Mouse (Mus musculus) urinary bladder, postnatal 36 days (tissue): ENCODE measurements around the gene Crybb2.
A peak's percentile ranks its signal among the peaks of the same experiment; 100 is the strongest.

Experiments used
- DNase-seq, 2 experiments: peaks; one replicate each; pipeline ENCODE4 v3.0.0; 2022; ENCODE audit warnings: low spot score in 2 of 2, mixed read lengths in 1 of 2

Gene Crybb2

DNA sequence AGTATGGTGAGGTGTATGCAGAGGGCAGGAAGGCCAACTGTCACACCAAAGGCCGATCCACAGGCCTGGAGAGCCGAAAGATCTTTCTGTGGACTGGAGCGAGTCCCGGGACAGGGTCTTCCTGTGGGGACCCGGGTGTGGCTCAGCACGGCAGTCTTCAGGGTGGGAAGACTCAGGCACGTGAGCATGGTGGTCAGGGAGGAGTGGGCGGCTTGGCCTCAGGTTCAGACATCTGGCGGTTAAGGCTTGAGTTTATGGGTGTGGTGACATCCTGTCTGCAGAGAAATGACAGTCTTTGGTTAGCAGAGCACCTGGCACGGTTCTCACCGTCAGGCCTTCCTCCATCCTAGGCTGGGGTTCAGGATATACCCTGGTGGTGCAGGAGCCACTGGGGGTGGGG lies 20.8 kb upstream of the Crybb2 start:
- DNase-seq = no peak

DNA sequence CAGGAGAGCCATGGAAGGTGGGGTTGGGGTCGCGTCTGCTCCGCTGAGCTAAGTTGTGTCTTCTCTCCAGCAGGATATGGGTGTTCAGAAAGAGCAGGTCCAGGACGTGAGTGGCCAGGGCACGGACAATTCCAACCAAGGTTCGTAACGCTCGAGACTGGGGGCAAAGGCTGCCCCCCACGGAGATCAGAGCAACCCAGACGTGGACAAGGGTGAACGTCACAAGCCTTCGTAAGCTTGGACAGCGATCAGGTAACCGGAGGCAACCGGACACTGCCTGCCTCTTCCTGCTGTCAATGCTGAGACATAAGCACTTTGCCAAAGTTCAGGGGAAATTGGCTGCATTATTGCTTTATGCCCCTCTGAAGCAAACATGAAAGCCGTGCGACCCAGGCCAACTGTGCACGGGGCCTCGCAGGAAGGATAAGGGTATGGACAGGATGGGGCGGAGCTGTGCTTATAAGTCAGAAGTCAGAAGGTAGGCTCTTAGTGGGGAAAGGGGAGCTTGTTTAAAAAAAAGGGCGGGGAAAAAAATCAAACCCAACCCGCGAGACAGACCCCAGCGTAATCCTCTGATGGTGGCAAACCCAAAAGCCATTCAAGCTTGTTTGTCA lies 20.3 kb upstream of the Crybb2 start:
- no peak for DNase-seq

DNA sequence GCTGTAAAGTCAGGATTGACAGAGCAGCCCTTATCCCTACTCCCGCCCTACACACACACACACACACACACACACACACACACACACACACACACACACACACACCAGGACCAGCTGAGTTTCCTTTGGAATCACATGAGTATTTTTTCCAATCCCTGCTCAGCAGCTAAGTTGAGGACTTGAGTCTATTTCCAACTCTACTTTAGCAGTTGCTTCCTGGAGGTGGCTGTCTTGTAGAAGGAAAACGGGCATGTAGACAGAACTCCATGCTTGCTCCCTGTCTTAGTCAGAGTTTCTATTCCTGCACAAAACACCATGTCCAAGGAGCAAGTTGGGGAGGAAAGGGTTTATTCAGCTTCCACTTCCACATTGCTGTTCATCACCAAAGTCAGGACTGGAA lies 17.5 kb upstream of the Crybb2 start:
- DNase-seq = no peak

DNA sequence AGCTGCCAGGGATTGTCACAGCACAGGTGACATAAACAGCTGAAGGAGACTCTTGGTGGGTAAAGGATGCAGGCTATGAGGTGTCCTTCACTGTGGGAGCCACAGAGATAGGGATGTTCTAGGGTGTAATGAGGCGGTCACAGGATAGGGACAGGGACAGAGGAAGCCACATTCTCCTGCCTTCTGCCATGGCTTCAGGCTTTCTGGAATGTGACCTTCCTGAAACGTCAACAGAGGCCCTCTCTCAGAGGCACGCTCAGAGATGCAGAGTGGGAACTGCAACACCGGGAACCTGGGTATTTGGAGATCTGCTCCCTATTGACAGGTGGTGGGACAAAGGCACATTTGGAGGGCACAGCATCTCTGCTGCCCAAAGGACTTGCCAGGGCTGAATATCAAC lies 17.1 kb upstream of the Crybb2 start:
- DNase-seq = no peak

DNA sequence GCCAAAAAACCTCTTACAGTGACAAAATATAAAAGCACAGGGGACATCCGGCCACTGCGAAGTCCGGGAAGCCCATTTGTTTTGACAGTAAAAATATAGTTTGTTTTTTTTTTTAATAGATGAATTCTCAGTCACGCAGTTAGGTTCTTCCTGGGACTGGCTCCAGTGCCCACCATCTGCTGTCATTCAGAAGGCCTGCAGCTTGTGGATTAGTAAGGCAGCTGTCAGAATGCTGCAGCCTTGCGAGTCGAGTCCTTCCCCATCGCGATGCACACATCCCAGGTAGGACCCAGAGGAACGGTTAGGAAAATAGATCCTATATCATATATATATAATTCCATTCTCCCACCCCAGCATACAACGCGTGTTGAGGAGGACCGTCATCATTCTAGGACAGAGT lies 16.5 kb upstream of the Crybb2 start:
- DNase-seq = no peak

DNA sequence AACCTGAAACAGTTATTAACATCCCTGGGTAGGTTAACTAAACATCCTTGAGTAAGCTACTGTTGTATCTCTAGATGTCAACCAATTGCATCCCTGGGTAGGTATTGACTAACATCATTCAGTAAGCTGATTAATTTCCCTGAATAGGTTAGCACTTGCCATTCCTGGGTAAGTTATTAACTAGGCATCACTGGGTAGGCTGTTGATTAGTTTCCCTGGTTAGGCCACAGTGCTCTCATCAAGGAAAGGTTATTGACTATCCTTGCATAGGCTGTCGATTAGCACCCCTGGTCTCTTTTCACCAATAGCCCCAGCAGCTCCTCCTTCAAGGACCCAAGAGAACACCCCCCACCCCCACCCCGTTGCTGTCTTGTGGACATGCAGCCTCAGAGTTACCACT lies 16.0 kb upstream of the Crybb2 start:
- no peak for DNase-seq

DNA sequence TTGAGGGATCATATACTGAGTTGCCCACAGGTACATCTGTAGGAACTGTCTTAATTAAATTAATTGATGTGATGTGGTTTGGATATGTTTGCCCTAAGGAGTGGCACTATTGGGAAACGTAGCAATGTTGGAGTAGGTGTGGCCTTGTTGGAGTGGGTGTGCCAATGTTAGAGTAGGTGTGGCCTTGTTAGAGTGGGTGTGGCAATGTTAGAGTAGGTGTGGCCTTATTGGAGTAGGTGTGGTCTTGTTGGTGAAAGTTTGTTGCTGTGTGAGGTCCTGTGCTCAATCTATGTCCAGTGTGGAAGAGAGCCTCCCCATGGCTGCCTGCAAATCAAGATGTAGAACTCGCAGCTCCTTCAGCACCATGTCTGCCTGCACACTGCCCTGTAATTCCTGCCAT lies 14.4 kb upstream of the Crybb2 start:
- DNase-seq = no peak

DNA sequence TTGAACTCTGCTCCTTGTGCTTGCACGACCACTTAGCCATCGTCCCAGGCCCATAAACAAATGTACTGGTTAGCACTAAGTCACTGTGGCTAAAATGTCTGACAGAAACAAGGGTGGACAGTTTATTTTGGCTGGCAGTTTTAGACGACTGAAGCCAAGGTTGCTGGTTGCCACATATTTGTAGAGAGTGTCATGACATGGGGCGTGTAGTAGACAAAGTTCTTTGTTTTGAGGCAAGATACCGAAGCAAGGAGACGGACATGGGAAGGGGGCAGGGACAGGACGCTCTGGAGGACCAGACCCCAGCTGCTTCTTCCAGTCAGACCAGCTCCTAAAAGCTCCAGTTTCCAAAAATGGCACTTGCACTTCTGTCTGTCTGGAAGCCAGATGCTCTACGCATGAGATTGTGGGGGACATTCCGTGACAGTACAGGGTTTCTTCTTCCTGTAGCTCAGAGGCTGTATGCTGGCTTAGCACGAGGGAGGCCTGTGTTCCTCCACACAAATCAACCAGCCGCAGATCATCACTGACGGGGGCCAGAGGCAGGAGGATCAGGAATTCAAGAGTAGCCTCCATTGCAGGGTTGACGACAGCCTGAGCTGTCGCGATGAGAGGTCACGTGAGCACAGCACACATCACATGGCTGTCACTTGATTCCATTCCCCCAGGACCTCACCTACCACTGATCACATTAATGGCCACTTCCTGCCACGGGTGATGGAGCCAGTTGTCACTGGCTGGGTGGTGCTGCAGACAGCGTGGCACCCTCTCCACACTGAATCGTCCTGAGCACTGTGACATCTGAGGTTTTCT lies 12.6 kb upstream of the Crybb2 start:
- DNase-seq = no peak

DNA sequence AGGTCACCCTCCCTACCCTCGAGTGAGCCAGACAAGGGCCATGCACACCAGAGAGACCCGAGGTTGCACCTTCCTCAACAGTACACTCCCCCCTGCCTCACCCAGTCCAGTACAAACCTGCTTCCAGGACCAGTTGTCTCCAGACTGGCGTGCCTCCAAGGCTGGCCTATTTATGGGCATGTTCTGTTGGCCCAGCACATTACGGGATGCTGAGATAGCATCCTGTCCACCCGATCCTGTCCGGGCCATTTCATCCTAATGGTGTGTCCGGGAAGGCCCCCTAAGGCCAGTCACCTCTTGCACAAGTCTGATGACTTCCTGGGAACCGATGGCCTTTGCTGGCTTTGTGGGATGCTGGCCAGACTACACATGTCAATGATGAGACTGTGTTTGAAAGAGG lies 11.5 kb upstream of the Crybb2 start, which contains the start of gene Crybb3:
Gene Crybb3 (minus strand): TSS at position 146 of the 400 bp plus-strand sequence.
- no peak for DNase-seq

DNA sequence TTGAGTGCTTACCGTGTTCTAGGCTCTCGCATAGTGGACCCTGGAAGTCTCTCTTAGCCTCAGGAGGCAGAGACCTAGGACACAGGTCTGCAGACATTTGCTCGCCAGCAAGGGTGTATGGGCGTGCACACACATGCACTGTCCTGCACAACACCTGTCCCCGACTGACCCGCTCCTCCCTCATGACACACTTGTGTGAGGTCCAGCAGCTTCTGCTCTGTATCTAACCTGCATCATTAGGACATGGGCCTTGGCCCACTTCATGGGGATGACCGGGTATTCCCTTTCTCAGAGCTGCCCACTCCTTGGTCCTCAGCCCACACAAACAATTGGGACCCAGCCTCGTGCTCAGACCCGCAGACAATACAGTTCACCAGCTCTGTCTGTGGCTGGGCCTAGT lies 11.1 kb upstream of the Crybb2 start:
- DNase-seq = no peak

DNA sequence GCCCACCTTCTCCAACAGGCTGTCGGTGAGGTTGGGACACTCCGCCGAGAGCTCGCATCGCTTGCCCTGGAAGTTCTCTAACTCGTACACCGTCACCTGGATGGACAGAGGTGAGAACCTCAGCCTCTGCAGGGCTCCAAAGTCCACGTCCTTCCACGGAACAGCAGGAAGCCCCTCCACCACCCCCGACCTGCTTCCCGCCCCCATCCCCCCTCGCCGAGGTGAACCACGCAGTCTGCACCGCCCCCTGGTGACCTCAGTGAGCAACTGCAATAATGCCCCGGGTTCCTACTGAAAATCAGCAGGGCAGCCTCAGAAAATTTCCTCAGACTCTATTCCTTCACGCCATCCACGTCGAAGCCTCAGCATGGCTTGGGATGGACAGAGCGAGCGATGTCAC lies 9.9 kb upstream of the Crybb2 start:
- no peak for DNase-seq

DNA sequence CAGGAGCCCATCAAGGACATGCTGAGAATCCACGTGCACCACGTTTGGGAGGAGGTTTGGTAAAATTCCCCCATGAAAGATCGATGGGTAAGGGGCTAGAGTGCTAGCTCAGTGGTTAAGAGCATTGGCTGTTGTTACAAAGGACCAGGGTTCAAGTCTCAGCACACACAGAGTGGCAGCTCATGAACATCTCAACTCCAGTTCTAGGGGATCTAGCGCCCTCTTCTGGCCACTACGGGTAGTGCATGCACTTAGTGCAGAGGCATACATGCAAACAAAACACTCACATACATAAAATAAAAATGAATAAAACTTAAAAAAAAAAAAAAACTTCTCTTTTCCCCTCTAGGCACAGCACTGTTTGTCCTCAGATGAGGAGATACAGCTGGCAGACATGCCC lies 8.8 kb upstream of the Crybb2 start:
- no peak for DNase-seq

DNA sequence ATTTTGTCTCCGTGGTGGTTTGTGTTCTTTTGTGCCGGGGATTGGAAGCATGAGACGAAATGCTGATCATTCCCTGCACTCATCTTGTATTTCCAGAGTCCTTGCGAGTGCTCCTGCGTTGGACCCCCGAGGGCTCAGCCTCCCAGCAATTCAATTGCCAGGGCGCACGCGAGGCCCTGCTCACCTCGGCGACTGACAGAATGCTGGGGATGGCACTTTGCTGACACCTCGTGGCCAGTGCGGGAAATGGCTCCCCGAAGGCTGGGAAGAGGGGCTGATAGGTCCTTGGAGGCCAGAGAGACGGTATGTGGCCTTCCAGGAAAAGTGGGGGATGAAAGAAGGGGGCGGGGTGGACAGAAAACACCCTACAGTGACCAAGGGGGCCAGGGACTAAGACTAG lies 15.6 kb downstream of the Crybb2 start:
- peak; percentile 66 to 77 for DNase-seq

DNA sequence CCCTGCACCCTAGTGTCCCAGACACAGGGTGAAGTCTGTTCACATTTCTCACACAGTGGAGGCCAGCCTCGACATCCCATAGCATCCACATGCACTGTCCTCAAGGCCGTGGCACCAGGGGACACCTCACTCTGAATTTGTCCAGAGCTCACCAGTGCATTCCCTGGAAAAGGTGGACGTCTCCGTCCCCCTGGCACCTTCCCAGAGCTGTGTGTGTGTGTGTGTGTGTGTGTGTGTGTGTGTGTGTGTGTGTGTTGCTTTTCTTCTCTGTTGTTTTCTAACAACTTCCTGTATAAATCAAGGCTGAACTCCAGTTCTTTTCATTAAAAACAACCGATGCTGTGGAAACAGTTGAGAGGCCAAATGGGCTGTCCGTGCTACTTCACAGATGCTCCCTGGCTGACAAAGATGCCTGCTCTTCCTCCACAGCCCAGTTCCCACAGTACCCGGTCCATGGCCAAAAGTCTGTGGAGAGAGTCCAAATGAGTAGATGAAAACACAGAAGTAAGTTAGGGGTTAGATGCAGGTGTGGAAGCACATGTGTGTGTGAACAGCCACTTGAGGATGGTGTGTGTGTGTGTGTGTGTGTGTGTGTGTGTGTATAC lies 19.2 kb downstream of the Crybb2 start:
- no peak for DNase-seq

DNA sequence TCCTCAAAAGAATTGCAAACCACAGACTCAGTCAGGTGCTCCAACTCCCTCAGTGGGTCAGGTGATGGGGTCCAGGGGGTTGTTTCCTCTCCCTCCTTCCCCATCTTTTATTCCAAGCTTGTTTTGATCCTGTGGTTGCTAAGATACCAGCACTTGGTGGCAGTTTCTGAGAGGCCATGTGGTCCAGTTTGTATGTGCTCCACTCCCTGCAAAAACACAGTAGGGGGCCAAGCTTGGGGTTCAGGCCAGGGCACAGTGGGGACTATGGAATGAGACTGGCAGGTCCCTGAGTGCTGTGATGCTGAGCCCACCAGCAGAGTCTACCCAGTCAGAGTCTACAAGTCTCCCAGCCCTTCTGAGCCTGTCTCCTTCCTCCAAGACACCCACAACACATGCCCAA lies 20.0 kb downstream of the Crybb2 start:
- DNase-seq = no peak

DNA sequence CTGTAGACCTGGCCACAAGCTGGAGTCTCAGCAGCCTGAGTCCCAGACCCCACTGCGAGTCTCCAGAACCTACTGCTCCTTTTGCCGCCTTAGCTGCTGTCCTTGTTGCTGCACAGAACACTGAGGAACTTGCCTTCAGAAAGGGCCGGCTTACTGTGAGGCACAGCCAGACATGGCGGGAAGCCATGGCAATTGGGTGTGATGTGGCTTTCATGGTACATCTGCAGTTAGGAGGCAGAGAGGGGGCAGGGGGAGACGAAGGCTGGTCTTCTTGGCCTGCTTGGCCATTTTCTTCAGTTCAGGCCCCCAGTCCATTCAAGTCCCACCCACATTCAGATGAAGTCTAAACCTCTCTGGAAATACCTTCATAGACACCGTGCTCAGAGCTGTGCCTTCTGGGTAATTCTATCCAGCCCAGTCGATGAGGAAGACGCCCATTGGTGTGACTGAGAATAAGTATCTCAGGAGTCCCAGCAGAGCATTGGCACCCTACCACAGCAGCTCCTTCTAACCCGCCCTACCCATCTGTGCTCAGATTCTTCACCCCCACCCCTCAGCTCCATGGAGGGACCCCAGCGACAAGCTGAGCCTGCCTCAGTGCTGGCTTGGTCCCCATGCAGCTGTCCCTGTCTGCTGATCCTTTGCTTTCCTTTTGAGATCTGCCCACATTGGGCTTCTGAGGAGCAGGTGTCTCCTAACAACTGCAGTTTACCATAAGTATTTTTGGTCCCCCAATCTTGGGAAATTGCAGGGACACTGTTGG lies 24.2 kb downstream of the Crybb2 start:
- no peak for DNase-seq

DNA sequence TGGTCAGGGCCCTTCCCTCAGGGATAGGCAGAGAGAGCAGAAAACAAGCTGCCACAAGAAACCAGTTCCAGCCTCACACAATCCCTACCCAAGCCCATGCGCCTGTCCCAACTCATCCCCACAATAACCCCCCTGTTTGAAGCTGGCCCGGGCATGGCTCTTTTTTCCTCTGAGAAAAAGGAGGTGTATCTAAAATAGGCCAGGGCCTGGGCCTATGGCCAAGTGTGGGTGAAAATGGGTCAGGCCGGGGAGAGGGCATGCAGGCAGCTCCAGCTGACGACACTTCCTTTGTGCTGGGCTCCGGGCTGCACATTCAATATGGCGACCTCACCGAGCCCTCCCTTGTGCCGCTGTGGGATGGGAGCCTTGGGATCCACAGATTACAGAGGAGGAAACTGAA lies 26.4 kb downstream of the Crybb2 start:
- DNase-seq = peak in 1 of 2 experiments; percentile 26

DNA sequence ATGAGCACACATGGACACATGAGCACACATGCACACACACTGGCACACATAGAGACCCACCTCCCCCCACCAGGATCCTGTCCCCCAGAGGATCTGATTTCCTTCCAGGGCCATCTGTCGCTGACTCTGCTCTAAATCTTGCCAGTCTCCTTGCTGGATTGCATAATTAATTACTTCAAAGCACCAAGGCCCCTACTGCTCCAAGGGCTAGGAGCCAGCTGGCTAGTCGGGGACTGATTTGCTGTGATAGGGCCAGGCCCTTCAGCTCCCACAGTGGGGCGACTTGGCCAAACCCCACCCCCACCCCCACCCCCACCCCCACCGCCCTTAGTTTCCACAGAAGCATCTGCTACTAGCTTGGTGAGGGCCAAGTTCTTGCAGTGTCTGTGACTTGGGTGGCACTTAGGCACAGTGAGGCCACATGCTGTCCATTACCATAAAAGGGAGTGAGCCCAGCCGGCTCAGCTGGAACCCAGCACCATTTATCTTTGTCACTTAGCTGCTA lies 28.3 kb downstream of the Crybb2 start:
- peak in 1 of 2 experiments; percentile 62 for DNase-seq

DNA sequence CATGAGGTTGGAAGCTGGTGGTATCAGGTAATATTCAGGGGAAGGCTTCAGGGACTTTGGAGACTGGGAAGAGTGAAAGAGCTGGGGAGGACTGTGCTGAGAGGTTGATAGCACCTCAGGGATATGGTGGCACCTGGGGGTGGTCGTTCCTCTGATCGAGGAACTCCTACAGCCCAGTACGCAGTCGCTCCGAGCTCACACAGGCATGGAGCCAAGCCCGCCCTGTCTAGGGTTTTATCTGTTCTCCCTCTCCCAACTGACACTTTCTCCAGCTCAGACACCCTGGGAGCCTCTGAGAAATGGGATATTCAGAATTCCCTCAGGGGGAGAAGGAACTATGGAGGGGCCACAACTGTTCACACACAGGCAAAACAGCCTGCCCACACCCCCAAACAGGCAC lies 29.1 kb downstream of the Crybb2 start:
- no peak for DNase-seq

DNA sequence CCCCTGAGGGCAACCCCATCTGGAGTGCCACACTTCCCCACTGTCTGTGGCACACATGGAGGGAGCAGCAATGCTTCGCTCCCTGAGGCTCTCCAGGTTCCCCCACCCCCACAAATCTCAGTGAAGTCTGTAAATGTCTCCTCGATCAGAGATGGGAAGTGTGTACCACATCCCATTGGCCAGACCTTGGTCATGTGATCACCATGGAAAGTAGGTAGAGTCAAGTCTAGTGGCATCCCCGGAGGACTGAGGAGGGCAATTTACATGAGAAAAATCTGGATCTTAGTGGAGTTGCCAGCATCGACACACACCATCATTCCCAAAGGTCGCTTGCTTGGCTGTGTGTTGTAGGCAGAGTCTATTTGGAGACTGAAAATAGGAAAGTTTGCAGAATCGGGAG lies 31.3 kb downstream of the Crybb2 start:
- DNase-seq = no peak

DNA sequence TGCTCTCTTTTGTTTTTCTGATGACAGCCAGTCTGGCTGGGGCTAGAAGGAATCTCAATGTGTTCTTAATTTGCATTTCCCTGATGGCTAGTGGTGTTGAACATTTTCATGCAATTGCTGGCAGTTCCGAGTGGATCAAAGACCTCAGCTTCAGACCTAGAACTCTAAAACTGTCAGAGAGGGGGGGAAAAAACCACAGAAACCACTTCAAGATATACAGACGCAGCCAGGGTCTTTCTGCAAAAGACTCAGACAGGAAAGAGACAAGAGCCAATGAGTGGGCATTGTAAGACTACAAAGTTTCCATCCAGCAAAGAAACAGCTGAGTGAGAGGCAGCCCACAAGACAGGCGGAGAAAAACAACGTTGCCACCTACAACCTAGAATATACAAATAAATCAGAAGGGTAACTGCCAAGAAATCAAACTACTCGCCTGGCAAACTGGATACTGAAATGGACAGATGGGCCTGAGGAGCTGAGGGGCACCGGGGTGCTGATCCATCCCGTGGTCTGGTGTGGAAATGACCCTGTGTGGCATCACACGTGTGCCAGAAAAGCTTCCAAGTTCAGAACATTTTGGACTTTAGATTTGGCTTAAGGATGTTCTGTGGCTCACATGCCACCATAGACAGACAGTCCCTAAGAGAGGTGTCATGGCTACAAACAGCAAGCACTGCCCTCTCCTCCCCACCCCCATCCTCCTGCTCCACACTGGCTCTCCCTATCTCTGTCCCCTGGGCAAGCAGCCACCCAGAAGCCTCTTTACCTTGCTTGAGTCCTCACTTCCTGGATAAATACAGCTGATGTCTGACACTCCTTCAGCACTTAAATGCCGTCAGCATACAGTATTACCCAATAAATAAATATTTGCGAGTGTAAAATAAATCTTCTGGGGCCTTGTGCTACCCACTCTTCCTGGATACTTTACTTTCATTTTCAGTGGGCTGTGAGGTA lies 34.5 kb downstream of the Crybb2 start:
- DNase-seq = peak in 1 of 2 experiments; percentile 31
